ENCODE assay signal across 10 mouse cellular contexts in genomic region chr16:47765742-47766141, GRCm38 (mm10).
DNase-seq lines count a peak whose midpoint lies in the region; ATAC-seq lines count a peak whose summit lies in the region.
"Had no signal": no experiment of that assay in that cellular context is flagged by ENCODE, and none has a peak within 500 bp of the region (broad histone marks: within the 10 kb centered on the region; RNA-seq: fewer than 3 reads in every experiment).

No protein-coding gene starts in this region.

- H3K4me1 ChIP-seq in heart, embryonic 11.5 days (ENCODE audit: control insufficient read depth, insufficient read depth, low read length), result no peaks in the 10 kb centered on the region
- H3K4me1 ChIP-seq in embryonic facial prominence, embryonic 11.5 days (ENCODE audit: control insufficient read depth, insufficient read depth, low read length), result no peaks in the 10 kb centered on the region
- H3K4me1 ChIP-seq: heart, embryonic 13.5 days; liver, embryonic 15.5 days had no signal

- DNase-seq in heart, postnatal 4 days, result peak; percentile 25
- DNase-seq in testis, postnatal 10 days (ENCODE audit: low spot score), result peak; percentile 50
- no peak for DNase-seq in testis, postnatal 14 days (ENCODE audit: low spot score)
- DNase-seq in embryonic facial prominence, embryonic 11.5 days (ENCODE audit: low spot score), result peak; percentile 33
- DNase-seq in mesoderm, embryonic 11.5 days (ENCODE audit: low read depth, low spot score), result peak; percentile 39
- DNase-seq in ovary, adult 18-20 months (ENCODE audit: low spot score), result no peak
- no peak for DNase-seq in T-cell, adult 2 months (ENCODE audit: low spot score)

- no peak overlapping the region for H3K27ac ChIP-seq in heart, embryonic 11.5 days (ENCODE audit: low read depth, low read length)
- H3K27ac ChIP-seq in embryonic facial prominence, embryonic 11.5 days (replicated peaks; ENCODE audit: low read depth, low read length), result no peak overlapping the region
- H3K27ac ChIP-seq: heart, embryonic 13.5 days; liver, embryonic 15.5 days had no signal

- H3K4me2 ChIP-seq in heart, embryonic 11.5 days, result no peak overlapping the region
- no peak overlapping the region for H3K4me2 ChIP-seq in embryonic facial prominence, embryonic 11.5 days (ENCODE audit: low read depth, low read length)
- H3K4me2 ChIP-seq: heart, embryonic 13.5 days; liver, embryonic 15.5 days had no signal

- 51% methylated on average over 3 of the region's 3 CpGs for WGBS in heart, embryonic 11.5 days (ENCODE audit: insufficient replicate concordance)
- WGBS in embryonic facial prominence, embryonic 11.5 days, result 62% methylated on average over 3 of the region's 3 CpGs

- H3K4me3 ChIP-seq in heart, embryonic 11.5 days (ENCODE audit: low read depth, low read length), result no peak overlapping the region
- H3K4me3 ChIP-seq in embryonic facial prominence, embryonic 11.5 days (ENCODE audit: low read depth, low read length), result no peak overlapping the region
- H3K4me3 ChIP-seq: heart, embryonic 13.5 days; liver, embryonic 15.5 days had no signal

- no peak overlapping the region for H3K9ac ChIP-seq in heart, embryonic 11.5 days (ENCODE audit: low read depth, low read length)
- no peak overlapping the region for H3K9ac ChIP-seq in embryonic facial prominence, embryonic 11.5 days (replicated peaks; ENCODE audit: low read length)
- H3K9ac ChIP-seq: heart, embryonic 13.5 days; liver, embryonic 15.5 days had no signal

- no peaks in the 10 kb centered on the region for H3K27me3 ChIP-seq in heart, embryonic 11.5 days (ENCODE audit: control insufficient read depth, insufficient read depth, low read length)
- H3K27me3 ChIP-seq in embryonic facial prominence, embryonic 11.5 days (ENCODE audit: control insufficient read depth, insufficient read depth, low read length), result no peaks in the 10 kb centered on the region
- H3K27me3 ChIP-seq: heart, embryonic 13.5 days; liver, embryonic 15.5 days had no signal

- ATAC-seq in heart, embryonic 11.5 days (replicated peaks; ENCODE audit: insufficient number of reproducible peaks, low FRiP score, low TSS enrichment), result no peak
- no peak for ATAC-seq in embryonic facial prominence, embryonic 11.5 days (replicated peaks; ENCODE audit: insufficient number of reproducible peaks, low FRiP score, low TSS enrichment, low read depth)

- no peaks in the 10 kb centered on the region for H3K9me3 ChIP-seq in heart, embryonic 11.5 days (replicated peaks; ENCODE audit: control insufficient read depth, low read length)
- H3K9me3 ChIP-seq in embryonic facial prominence, embryonic 11.5 days (replicated peaks; ENCODE audit: control insufficient read depth, low read length), result no peaks in the 10 kb centered on the region
- H3K9me3 ChIP-seq: heart, embryonic 13.5 days; liver, embryonic 15.5 days had no signal

- no peaks in the 10 kb centered on the region for H3K36me3 ChIP-seq in heart, embryonic 11.5 days (ENCODE audit: control insufficient read depth, insufficient read depth, low read length)
- H3K36me3 ChIP-seq in embryonic facial prominence, embryonic 11.5 days (replicated peaks; ENCODE audit: control insufficient read depth, insufficient read depth, low read depth, low read length), result no peaks in the 10 kb centered on the region
- H3K36me3 ChIP-seq: heart, embryonic 13.5 days; liver, embryonic 15.5 days had no signal

Comparison
In these comparisons a context has a peak if more than half of its experiments do, and no peak if none do; other contexts are left out.
1. DNase-seq: peak in heart, postnatal 4 days (single experiment), testis, postnatal 10 days (single experiment), embryonic facial prominence, embryonic 11.5 days (single experiment) and mesoderm, embryonic 11.5 days (single experiment); none in testis, postnatal 14 days (single experiment), ovary, adult 18-20 months (single experiment) and T-cell, adult 2 months (single experiment).